Mouse (Mus musculus): Measurements from ENCODE around the gene Nudt3. TPM values are rescaled to one million over a fixed set of nuclear protein-coding genes. Genes with fewer than 3 reads are reported as not detected.

Nudt3 gene
- 238 and 300 TPM in 2 replicates for polyA plus RNA-seq (2015; fragmentation: Nextera tagmentation; extraction: Ambion mirVana)

- Histone ChIP-seq H3K36me3 (peaks cover 5% of the 10 kb centered on the region; the same call in 1 of the 2 replicates), H3K27ac (replicated peaks) (peak within 1 kb of the TSS; percentile 99), H3K9ac (peak within 1 kb of the TSS; percentile 99), H3K4me1 (replicated peaks) (peaks cover 42% of the 10 kb centered on the region), H3K4me2 (peak within 1 kb of the TSS; percentile 86), H3K4me3 (peak within 1 kb of the TSS; percentile 89), H3K9me3 (no peaks in the 10 kb centered on the region), H3K27me3 (no peaks in the 10 kb centered on the region)
- 8% methylated on average over 69 of the region's 91 CpGs for WGBS
- ATAC-seq (ENCODE audit: low read depth), result peak; percentile 89
Observed at GRCm38 (mm10) chr17:27623360-27624326, at the start of gene Nudt3. Gene Nudt3 (minus strand): TSS chr17:27623495.

DNA sequence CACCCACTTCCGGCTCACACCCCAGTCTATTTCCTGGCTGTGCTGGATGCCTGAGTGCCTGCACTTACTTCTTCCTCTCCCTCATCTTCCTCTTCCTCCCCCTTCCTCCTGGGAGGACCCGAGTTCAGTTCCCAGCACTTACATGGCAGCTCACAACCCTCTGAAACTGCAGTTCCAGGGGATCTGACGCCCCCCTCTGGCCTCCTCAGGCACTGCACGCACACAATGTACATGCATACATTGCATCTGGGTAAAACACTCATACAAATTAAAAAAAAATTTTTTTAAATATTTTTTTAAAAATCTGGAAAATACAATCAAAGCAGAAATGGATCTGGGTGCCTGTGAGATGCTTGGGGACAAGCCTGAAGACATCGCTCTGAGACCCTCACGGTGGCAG, 48.4 kb upstream of the Nudt3 start:
- Histone ChIP-seq H3K9ac (no peak overlapping the region), H3K9me3 (no peaks in the 10 kb centered on the region), H3K27me3 (no peaks in the 10 kb centered on the region), H3K27ac (replicated peaks) (no peak overlapping the region), H3K4me1 (replicated peaks) (peaks cover 3% of the 10 kb centered on the region), H3K4me3 (no peak overlapping the region), H3K4me2 (no peak overlapping the region), H3K36me3 (no peaks in the 10 kb centered on the region)
- no peak for ATAC-seq (ENCODE audit: low read depth)
- 86% methylated on average over 6 of the region's 6 CpGs for WGBS

DNA sequence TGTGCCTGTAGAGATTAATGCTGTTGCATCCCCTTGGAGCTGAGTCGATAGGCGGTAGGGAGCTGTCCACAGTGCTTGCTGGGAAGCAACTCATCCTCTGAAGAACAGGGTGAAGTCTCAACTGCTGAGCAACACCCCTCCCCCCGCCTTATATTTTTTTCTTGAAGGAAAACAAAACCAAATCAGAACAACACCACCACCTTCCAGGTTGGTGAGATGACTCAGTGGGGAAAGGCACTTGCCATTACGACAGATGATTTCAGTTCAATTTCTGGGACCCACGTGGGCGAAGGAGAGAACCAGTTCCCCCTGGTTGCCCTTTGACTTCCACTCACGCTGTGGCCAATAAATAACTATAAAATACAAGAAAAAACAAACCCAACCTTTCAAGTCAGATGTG, 35.5 kb upstream of the Nudt3 start:
- Histone ChIP-seq H3K27ac (replicated peaks) (no peak overlapping the region), H3K4me1 (replicated peaks) (peaks cover 28% of the 10 kb centered on the region), H3K4me3 (no peak overlapping the region), H3K27me3 (peaks cover 26% of the 10 kb centered on the region), H3K36me3 (no peaks in the 10 kb centered on the region), H3K4me2 (no peak overlapping the region), H3K9me3 (no peaks in the 10 kb centered on the region), H3K9ac (no peak overlapping the region)
- ATAC-seq (ENCODE audit: low read depth), result no peak
- 71% methylated on average over 7 of the region's 7 CpGs for WGBS

GRCm38 (mm10) chr17:27657123-27657522, 33.8 kb upstream of the Nudt3 start:
- Histone ChIP-seq H3K4me3 (no peak overlapping the region), H3K27ac (replicated peaks) (no peak overlapping the region), H3K36me3 (no peaks in the 10 kb centered on the region), H3K9ac (0 out of 2 replicates have a peak overlapping the region, but pooled peaks have one; percentile 26), H3K4me2 (0 out of 2 replicates have a peak overlapping the region, but pooled peaks have one; percentile 72), H3K4me1 (replicated peaks) (peaks cover 28% of the 10 kb centered on the region), H3K9me3 (no peaks in the 10 kb centered on the region), H3K27me3 (peaks cover 26% of the 10 kb centered on the region)
- WGBS, result 74% methylated on average over 8 of the region's 8 CpGs
- no peak for ATAC-seq (ENCODE audit: low read depth)

DNA sequence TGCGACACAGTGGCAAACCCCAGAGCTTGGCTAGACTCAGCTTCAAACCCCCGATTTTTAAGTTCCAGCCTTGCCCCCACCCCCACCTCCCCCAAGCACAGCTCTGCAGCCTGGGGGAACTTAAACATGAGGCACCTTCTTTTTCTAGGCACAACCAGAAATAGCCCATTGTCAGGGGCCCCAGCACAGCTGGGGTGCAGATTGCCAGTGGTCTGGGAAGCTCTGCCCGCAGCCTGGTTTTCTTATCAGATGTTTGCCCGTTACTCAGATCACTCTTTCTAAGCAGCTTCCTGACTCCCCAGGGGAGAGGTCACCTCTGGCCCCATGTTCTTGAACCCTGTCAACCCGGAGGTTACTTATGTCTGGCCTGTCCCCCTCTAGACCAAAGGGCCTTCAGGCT, 33.1 kb upstream of the Nudt3 start:
- peaks cover 26% of the 10 kb centered on the region for H3K27me3 ChIP-seq
- peaks cover 28% of the 10 kb centered on the region for H3K4me1 ChIP-seq (replicated peaks)
- no peaks in the 10 kb centered on the region for H3K9me3 ChIP-seq
- WGBS, result 24% methylated on average over 5 of the region's 5 CpGs
- no peak overlapping the region for H3K27ac ChIP-seq (replicated peaks)
- no peaks in the 10 kb centered on the region for H3K36me3 ChIP-seq
- peak overlapping the region; percentile 83 for H3K9ac ChIP-seq
- H3K4me3 ChIP-seq, result peak overlapping the region; percentile 60
- ATAC-seq (ENCODE audit: low read depth), result no peak
- H3K4me2 ChIP-seq, result peak overlapping the region; percentile 72

- H3K9me3 ChIP-seq, result no peaks in the 10 kb centered on the region
- WGBS, result 3% methylated on average over 14 of the region's 14 CpGs
- no peaks in the 10 kb centered on the region for H3K36me3 ChIP-seq
- H3K27me3 ChIP-seq, result peaks cover 26% of the 10 kb centered on the region
- H3K4me2 ChIP-seq, result peak overlapping the region; percentile 72
- peak overlapping the region; percentile 83 for H3K9ac ChIP-seq
- peaks cover 28% of the 10 kb centered on the region for H3K4me1 ChIP-seq (replicated peaks)
- H3K27ac ChIP-seq (replicated peaks), result peak overlapping the region; percentile 76; the same call in 1 of the 2 replicates
- H3K4me3 ChIP-seq, result peak overlapping the region; percentile 60
- ATAC-seq (ENCODE audit: low read depth), result peak; percentile 42
Observed at GRCm38 (mm10) chr17:27656011-27656399, 32.7 kb upstream of the Nudt3 start.

DNA sequence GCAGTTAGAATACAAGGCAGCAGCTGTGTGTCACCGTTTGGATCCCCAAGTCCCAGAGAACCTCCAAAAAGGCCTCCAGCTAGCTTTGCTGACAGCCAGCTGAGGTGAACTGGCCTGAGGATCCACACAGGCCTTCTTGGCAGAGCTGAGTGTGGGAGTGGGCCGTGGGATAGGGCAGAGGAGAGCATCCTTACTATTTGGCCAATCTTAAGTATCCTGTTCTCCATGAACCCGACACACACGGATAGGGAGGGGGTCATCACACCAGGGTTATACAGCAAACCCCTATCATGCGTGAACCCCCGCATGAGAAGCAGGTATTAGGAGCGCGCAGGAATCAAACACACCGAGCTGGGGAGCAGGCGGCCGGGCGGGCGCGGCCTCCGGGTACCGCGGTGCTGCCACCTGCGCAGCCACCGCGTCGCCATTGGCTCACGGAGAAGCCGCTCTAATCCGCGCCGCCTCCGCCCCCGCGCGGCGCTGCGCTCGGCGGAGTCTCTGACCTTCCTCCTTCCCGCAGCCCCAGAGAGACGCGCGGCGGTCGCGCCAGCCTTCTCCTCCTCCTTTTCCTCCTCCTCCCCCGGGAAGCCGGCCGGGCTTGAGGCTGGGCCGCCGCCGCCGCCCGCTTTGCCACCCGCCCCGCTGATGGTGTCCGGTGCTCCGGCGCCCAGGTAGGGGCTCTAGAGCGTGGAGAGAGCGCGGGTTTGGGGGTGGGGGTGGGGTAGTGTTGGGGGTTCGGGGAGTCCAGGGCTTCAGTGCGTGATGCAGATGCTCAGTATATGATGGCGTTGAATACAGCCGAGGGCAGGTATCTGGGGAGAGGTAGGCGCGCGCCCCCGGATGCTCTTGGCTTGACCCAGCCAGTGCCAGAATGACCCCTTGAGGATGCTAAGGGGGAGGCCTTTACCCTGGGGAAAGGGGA, 32.1 kb upstream of the Nudt3 start, which contains the start of gene Pacsin1:
Pacsin1 (plus strand) TSS at position 421 of the 922 bp plus-strand sequence.
- WGBS, result 2% methylated on average over 52 of the region's 65 CpGs

DNA sequence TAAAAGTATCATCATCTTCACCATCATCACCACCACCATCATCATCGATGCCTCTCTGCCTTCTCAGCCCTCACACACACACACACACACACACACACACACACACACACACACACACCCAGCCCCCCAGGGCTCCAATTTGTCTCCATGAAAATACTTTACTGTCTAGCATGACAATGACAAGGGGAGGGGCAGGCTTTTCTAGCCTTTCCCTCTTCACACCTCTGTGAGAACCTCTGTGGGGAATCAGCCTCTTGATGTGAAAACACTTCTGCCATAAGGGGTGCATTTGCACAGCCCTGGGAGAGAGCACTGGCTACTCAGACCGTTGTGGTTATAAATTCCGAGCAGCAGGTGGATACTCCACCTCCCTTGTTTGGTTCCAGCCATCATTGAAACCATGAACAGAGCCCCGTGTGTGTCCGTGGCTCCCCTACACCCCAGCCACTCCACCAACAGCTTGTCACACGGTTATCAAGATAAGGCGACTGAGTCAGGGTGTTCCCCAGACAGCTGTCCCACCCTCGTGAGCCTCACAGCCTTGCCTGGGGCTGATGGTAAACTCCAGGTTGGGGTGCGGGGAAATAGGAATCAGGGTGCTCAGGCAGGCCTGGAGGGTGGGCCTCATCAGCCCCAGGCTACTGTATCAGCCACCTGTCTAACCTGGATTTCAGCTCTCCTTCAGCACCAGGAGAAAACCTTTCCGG, 30.1 kb upstream of the Nudt3 start:
- no peak overlapping the region for H3K27ac ChIP-seq (replicated peaks)
- H3K36me3 ChIP-seq, result no peaks in the 10 kb centered on the region
- no peak overlapping the region for H3K9ac ChIP-seq
- H3K4me3 ChIP-seq, result no peak overlapping the region
- 51% methylated on average over 10 of the region's 10 CpGs for WGBS
- peaks cover 26% of the 10 kb centered on the region for H3K27me3 ChIP-seq
- H3K4me2 ChIP-seq, result no peak overlapping the region
- H3K4me1 ChIP-seq (replicated peaks), result peaks cover 28% of the 10 kb centered on the region
- ATAC-seq (ENCODE audit: low read depth), result no peak
- H3K9me3 ChIP-seq, result no peaks in the 10 kb centered on the region

More for the DNA sequence above, 32.1 kb upstream of the Nudt3 start, which contains the start of gene Pacsin1:
- peak within 1 kb of the TSS; percentile 76 for H3K27ac ChIP-seq (replicated peaks)
- H3K4me1 ChIP-seq (replicated peaks), result peaks cover 28% of the 10 kb centered on the region
- H3K27me3 ChIP-seq, result peaks cover 26% of the 10 kb centered on the region
- H3K9ac ChIP-seq, result peak within 1 kb of the TSS; percentile 83
- H3K4me3 ChIP-seq, result peak within 1 kb of the TSS; percentile 60
- no peaks in the 10 kb centered on the region for H3K9me3 ChIP-seq
- peak; percentile 86 for ATAC-seq (ENCODE audit: low read depth)
- peak within 1 kb of the TSS; percentile 72 for H3K4me2 ChIP-seq
- H3K36me3 ChIP-seq, result no peaks in the 10 kb centered on the region

DNA sequence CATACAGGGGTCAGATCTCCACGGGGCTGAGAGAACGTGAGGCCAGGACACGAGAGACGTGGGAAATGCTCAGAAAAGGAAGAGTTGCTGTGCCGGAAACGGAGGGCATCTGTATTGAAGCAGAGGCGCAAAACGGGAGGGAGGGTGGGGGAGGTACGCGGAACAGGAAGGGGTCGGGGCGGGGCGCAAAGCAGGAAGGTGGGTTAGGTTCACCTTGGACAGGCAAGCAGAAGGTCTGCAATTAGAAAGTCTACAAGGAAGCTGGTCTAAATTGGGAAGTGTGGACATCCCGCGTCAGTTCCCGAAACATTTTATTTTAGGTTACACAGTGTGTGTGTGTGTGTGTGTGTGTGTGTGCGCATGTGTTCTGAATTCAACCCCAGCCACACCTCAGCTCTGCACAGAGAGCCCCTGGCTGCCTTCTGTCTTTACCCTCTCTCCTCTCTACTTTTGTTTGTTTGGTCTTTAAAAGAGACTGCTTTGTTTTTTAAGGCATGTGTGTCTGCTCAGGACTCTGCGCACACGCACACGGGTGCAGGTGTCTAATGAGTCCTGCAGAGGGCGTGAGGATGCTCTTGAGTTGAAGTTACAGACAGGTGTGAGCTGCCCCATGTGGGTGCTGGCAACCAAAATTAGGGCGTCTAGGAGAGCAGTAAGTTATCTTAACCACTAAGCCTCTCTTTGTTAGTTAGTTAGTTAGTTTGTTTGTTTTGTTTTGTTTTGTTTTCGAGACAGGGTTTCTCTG, 28.9 kb upstream of the Nudt3 start:
- Histone ChIP-seq H3K9me3 (no peaks in the 10 kb centered on the region), H3K27me3 (peaks cover 25% of the 10 kb centered on the region), H3K4me3 (no peak overlapping the region), H3K36me3 (no peaks in the 10 kb centered on the region), H3K4me2 (no peak overlapping the region), H3K27ac (replicated peaks) (no peak overlapping the region), H3K4me1 (replicated peaks) (peaks cover 26% of the 10 kb centered on the region), H3K9ac (no peak overlapping the region)
- 82% methylated on average over 23 of the region's 23 CpGs for WGBS
- no peak for ATAC-seq (ENCODE audit: low read depth)

DNA sequence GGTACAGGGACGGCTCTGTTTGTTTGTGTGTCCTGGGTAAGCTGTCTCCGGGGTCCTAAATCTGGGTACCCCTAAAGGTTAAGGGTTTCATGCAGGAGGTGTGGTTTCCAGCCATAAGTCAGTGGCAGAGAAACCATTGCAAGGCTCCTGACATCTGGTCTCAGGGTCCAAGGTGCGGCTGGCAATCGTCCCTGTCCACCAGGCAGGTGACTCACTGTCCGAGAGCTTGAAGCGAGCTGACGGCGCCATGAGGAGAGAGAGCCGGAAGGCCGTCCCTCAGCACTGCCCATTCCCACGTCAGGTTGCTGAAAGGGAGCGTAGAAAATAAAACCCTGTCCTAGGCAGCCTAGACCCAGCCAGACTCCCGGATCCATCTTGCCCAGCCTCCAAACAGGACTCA, 27.3 kb upstream of the Nudt3 start:
- Histone ChIP-seq H3K4me3 (no peak overlapping the region), H3K27ac (replicated peaks) (no peak overlapping the region), H3K4me2 (no peak overlapping the region), H3K4me1 (replicated peaks) (peaks cover 10% of the 10 kb centered on the region), H3K9ac (no peak overlapping the region), H3K9me3 (no peaks in the 10 kb centered on the region), H3K27me3 (peaks cover 13% of the 10 kb centered on the region), H3K36me3 (no peaks in the 10 kb centered on the region)
- 82% methylated on average over 13 of the region's 13 CpGs for WGBS
- no peak for ATAC-seq (ENCODE audit: low read depth)

DNA sequence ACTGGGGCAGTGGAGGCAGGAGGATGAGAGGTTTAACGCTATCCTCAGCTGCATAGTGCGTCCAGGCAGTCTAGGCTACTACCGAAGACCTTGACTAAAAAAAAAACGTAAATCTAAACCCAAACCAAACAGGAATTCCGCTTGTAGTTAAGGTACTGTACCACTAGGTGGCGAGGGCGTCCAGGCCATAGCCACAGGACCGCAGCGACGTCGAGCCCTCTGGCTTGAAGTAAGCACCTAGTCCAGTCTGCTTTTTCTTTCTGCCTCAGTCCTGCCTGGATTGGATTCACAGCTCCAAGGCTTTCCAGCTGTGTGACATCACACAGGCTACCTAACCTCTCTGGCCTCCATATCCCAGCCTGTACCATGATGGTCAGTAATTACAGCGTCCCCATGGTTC, 26.9 kb upstream of the Nudt3 start:
- no peaks in the 10 kb centered on the region for H3K9me3 ChIP-seq
- no peak overlapping the region for H3K4me2 ChIP-seq
- H3K27me3 ChIP-seq, result peaks cover 12% of the 10 kb centered on the region
- WGBS, result 12% methylated on average over 12 of the region's 12 CpGs
- H3K9ac ChIP-seq, result no peak overlapping the region
- no peak overlapping the region for H3K27ac ChIP-seq (replicated peaks)
- no peak for ATAC-seq (ENCODE audit: low read depth)
- H3K4me1 ChIP-seq (replicated peaks), result peaks cover 6% of the 10 kb centered on the region
- no peak overlapping the region for H3K4me3 ChIP-seq
- no peaks in the 10 kb centered on the region for H3K36me3 ChIP-seq

Measured in neural tube, embryonic 13.5 days (tissue).